Mouse (Mus musculus) myocyte (in vitro differentiated cells): ENCODE data around the gene She.

Experiments
- MYOD1 ChIP-seq, 3 experiments: IDR thresholded peaks; one replicate each; pipeline ENCODE4 v1.6.1; 2011; ENCODE audit warnings: control low read depth in 2 of 3, low read depth in 2 of 3, mild to moderate bottlenecking in 2 of 3, moderate library complexity in 1 of 3; ENCODE audit not compliant: insufficient read length in 2 of 3, control insufficient read depth in 1 of 3
- MYOG ChIP-seq, 3 experiments: IDR thresholded peaks; one replicate each; pipeline ENCODE4 v1.6.1; 2011; ENCODE audit warnings: control low read depth in 2 of 3, low read depth in 2 of 3, mild to moderate bottlenecking in 2 of 3; ENCODE audit not compliant: insufficient read length in 2 of 3, control insufficient read depth in 1 of 3, insufficient read depth in 1 of 3
- POLR2A ChIP-seq: IDR thresholded peaks from one replicate; pipeline ENCODE4 v1.6.1; 2011; ENCODE audit warnings: low read depth, mild to moderate bottlenecking, control low read depth, moderate library complexity; ENCODE audit not compliant: insufficient read length
- POLR2AphosphoS2 ChIP-seq: IDR thresholded peaks from one replicate; pipeline ENCODE4 v1.6.1; 2011; ENCODE audit warnings: low read depth, control low read depth; ENCODE audit not compliant: insufficient read length
- TCF12 ChIP-seq: IDR thresholded peaks from one replicate; pipeline ENCODE4 v1.6.1; 2011; ENCODE audit warnings: mild to moderate bottlenecking, control low read depth; ENCODE audit not compliant: poor library complexity, insufficient read depth, severe bottlenecking
- TCF3 ChIP-seq: IDR thresholded peaks from one replicate; pipeline ENCODE4 v1.6.1; 2011; ENCODE audit warnings: low read depth, control low read depth; ENCODE audit not compliant: insufficient read length
- USF1 ChIP-seq: IDR thresholded peaks from one replicate; pipeline ENCODE4 v1.6.1; 2011; ENCODE audit warnings: low read depth, mild to moderate bottlenecking, control low read depth, moderate library complexity

DNA sequence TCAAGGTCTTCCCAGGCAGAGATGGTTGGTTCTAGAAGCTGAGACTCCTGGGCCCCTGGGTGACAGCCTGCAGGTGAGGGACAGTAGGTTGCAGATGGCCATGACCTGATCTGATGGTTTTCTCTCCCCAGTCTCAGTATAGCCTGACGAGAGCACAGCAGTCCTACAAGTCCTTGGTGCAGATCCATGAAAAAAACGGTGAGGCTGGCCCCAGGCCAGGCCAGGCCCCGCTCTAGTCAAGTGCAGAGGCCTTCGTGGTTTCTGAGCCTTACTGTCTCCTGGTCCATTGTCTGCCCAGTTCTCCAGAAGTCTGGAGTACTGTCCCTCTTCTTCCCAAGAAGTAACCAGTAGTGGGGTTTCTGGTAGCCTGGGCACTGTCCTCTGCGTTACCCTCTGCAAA is 49.5 kb upstream of the She start:
- TF ChIP-seq TCF3 (no peak), POLR2A (no peak), USF1 (no peak), POLR2AphosphoS2 (no peak), MYOG (IDR thresholded peaks at IDR 0.05; ENCODE audit: control insufficient read depth in 1 of 3, insufficient read depth in 1 of 3, insufficient read length in 2 of 3, low read depth in 2 of 3) (no peak), TCF12 (no peak), MYOD1 (IDR thresholded peaks at IDR 0.05; ENCODE audit: control insufficient read depth in 1 of 3, insufficient read length in 2 of 3, low read depth in 2 of 3) (no peak)
